In genomic region chr3:102177837-102178615, GRCm38 (mm10) we compare ENCODE assay signal across 14 mouse cellular contexts.
"Had no signal": no experiment of that assay in that cellular context is flagged by ENCODE, and none has a peak within 500 bp of the region (broad histone marks: within the 10 kb centered on the region; RNA-seq: fewer than 3 reads in every experiment).

No protein-coding gene starts in this region.

- H3K27me3 ChIP-seq: lung, embryonic 15.5 days; neural tube, embryonic 13.5 days; neural tube, embryonic 15.5 days; stomach, embryonic 15.5 days had no signal

- H3K36me3 ChIP-seq: midbrain, embryonic 12.5 days; neural tube, embryonic 15.5 days had no signal

- H3K4me3 ChIP-seq: lung, embryonic 15.5 days; midbrain, embryonic 10.5 days; midbrain, embryonic 12.5 days; neural tube, embryonic 13.5 days; neural tube, embryonic 15.5 days; stomach, embryonic 15.5 days had no signal

- H3K4me2 ChIP-seq: lung, embryonic 15.5 days; midbrain, embryonic 12.5 days; neural tube, embryonic 13.5 days; neural tube, embryonic 15.5 days; stomach, embryonic 15.5 days had no signal

- ATAC-seq: lung, postnatal 0 days had no signal

- H3K9me3 ChIP-seq: lung, embryonic 15.5 days; midbrain, embryonic 10.5 days; midbrain, embryonic 12.5 days; neural tube, embryonic 13.5 days; neural tube, embryonic 15.5 days; stomach, embryonic 15.5 days had no signal

- H3K9ac ChIP-seq: liver, embryonic 14.5 days; lung, embryonic 15.5 days; midbrain, embryonic 12.5 days; neural tube, embryonic 13.5 days; neural tube, embryonic 15.5 days; stomach, embryonic 15.5 days had no signal

- DNase-seq: lung, adult 18-20 months; midbrain, embryonic 14.5 days; right cerebral cortex, postnatal 14 days; thymus, adult 2 months; thymus, postnatal 25 days; thymus, postnatal 4 days had no signal

- H3K27ac ChIP-seq: liver, embryonic 14.5 days; lung, embryonic 15.5 days; midbrain, embryonic 10.5 days; midbrain, embryonic 12.5 days; neural tube, embryonic 13.5 days; neural tube, embryonic 15.5 days; stomach, embryonic 15.5 days had no signal

- H3K4me1 ChIP-seq: midbrain, embryonic 12.5 days; neural tube, embryonic 15.5 days had no signal
